Mouse (Mus musculus): ENCODE data around the gene Rab40b.

- TF ChIP-seq CTCF (conservative IDR thresholded peaks at IDR 0.05 in 1 of 2, IDR thresholded peaks at IDR 0.05 in 1 of 2; ENCODE audit: low read depth in 2 of 2, low read length in 2 of 2) (no peak), EP300 (IDR thresholded peaks at IDR 0.05; ENCODE audit: low read length) (no peak), ETS1 (conservative IDR thresholded peaks at IDR 0.05; ENCODE audit: low read depth, low read length) (no peak), JUND (conservative IDR thresholded peaks at IDR 0.05; ENCODE audit: low read depth, low read length) (no peak), MAX (IDR thresholded peaks at IDR 0.05; ENCODE audit: low read length) (no peak), MXI1 (IDR thresholded peaks at IDR 0.05; ENCODE audit: low read depth, low read length) (no peak), UBTF (IDR thresholded peaks at IDR 0.05; ENCODE audit: low read depth, low read length) (no peak), USF2 (conservative IDR thresholded peaks at IDR 0.05; ENCODE audit: low read depth, low read length) (no peak), HCFC1 (IDR thresholded peaks at IDR 0.05; ENCODE audit: low read depth, low read length) (no peak), POLR2A (IDR thresholded peaks at IDR 0.05; ENCODE audit: low read depth, low read length) (no peak), MEF2A (IDR thresholded peaks at IDR 0.05; ENCODE audit: borderline replicate concordance, low read depth, low read length) (no peak), GABPA (IDR thresholded peaks at IDR 0.05; ENCODE audit: insufficient replicate concordance, low read depth, low read length) (no peak), CHD1 (IDR thresholded peaks at IDR 0.05; ENCODE audit: low read depth, low read length) (no peak)
Measured at GRCm38 (mm10) chr11:121368731-121369130, 19.3 kb downstream of the Rab40b start.
